ENCODE assay signal across 8 mouse cellular contexts in the genomic region with DNA sequence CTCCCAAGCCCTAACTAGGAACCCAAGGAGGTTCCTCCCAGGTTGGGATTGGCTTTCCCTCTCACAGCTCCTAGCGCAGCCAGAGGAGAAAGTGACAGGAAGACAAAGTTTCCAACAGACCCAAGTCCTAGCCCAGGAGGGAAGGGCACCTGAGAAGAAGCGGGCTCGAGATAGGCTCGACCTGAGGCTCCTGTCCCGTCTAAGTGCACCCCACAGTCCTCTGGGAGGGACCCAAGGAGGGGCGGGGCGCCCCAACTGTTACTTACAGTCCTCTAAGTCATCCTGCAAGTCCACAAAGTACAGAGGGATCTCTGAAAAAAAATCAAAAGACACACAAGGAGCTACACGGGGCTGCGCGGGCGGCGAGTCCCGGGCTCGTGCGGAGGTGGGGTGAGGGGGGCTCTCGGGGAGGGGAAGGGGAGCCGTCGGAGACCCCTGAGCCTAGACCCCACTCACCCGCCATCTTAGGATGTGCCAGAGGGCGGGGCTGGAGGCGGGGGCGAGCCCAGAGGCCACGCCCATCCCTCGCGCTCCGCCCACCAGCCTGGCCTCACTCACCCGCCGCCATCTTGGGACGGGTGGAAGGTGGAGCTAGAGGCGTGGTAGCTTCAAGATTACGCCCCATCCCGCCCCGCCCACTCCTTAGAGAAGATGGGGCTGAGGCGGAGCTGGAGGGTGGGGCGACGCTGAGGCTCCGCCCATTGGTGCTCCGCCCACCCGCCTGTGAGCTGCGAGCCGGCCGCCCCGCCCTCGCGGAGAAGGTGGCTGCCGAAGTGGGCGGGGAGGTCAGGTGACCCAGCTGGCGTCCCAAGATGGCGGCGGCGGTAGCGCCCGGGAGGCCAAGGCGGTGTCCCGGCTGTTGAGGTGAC. TPM values are rescaled to one million over a fixed set of nuclear protein-coding genes. Genes with fewer than 3 reads are reported as not detected.
DNase-seq lines count a peak whose midpoint lies in the region; ATAC-seq and TF ChIP-seq lines count a peak whose summit lies in the region.

A gene (plus strand): TSS at position 704 of the 869 bp plus-strand sequence.

- TF ChIP-seq CTCF in E14TG2a.4 (conservative IDR thresholded peaks at IDR 0.05; ENCODE audit: low read length), result no peak
- no peak; the same call in 1 of the 2 replicates for TF ChIP-seq CTCF in heart, postnatal 0 days (IDR thresholded peaks at IDR 0.05; ENCODE audit: low read depth)
- TF ChIP-seq CTCF in testis, adult 2 months (IDR thresholded peaks at IDR 0.05; ENCODE audit: control insufficient read depth, insufficient read depth, insufficient replicate concordance, low read depth, low read length), result no peak

- no peaks in the 10 kb centered on the region for H3K27me3 ChIP-seq in E14TG2a.4 (ENCODE audit: insufficient read depth, low read length)
- H3K27me3 ChIP-seq in forebrain, embryonic 12.5 days, result no peaks in the 10 kb centered on the region
- no peaks in the 10 kb centered on the region for H3K27me3 ChIP-seq in heart, postnatal 0 days (ENCODE audit: control insufficient read depth, insufficient read depth, low read length)
- H3K27me3 ChIP-seq in liver, embryonic 16.5 days (ENCODE audit: control insufficient read depth, insufficient read depth, low read depth, low read length), result no peaks in the 10 kb centered on the region
- H3K27me3 ChIP-seq in neural tube, embryonic 13.5 days, result no peaks in the 10 kb centered on the region
- no peaks in the 10 kb centered on the region for H3K27me3 ChIP-seq in testis, adult 2 months (ENCODE audit: control insufficient read depth, insufficient read depth, low read length)

- H3K4me1 ChIP-seq in E14TG2a.4 (replicated peaks; ENCODE audit: low read depth, low read length), result peaks cover 38% of the 10 kb centered on the region
- H3K4me1 ChIP-seq in forebrain, embryonic 12.5 days, result peaks cover 31% of the 10 kb centered on the region
- peaks cover 25% of the 10 kb centered on the region for H3K4me1 ChIP-seq in heart, postnatal 0 days (ENCODE audit: control insufficient read depth, insufficient read depth)
- H3K4me1 ChIP-seq in liver, embryonic 16.5 days (ENCODE audit: control insufficient read depth, low read depth, low read length), result peaks cover 36% of the 10 kb centered on the region
- H3K4me1 ChIP-seq in neural tube, embryonic 13.5 days (replicated peaks), result peaks cover 37% of the 10 kb centered on the region
- H3K4me1 ChIP-seq in testis, adult 2 months (ENCODE audit: control insufficient read depth, insufficient read depth, low read length), result peaks cover 7% of the 10 kb centered on the region

- ATAC-seq in forebrain, embryonic 12.5 days (ENCODE audit: low FRiP score), result peak; percentile 98
- ATAC-seq in heart, postnatal 0 days (ENCODE audit: insufficient read depth, low read depth), result peak; percentile 99
- ATAC-seq in liver, embryonic 16.5 days (ENCODE audit: low read depth), result peak; percentile 91
- ATAC-seq in neural tube, embryonic 13.5 days (ENCODE audit: low read depth), result peak; percentile 97

- no peaks in the 10 kb centered on the region for H3K9me3 ChIP-seq in E14TG2a.4 (ENCODE audit: low read length)
- H3K9me3 ChIP-seq in forebrain, embryonic 12.5 days, result no peaks in the 10 kb centered on the region
- no peaks in the 10 kb centered on the region for H3K9me3 ChIP-seq in heart, postnatal 0 days (replicated peaks; ENCODE audit: control insufficient read depth, low read length)
- H3K9me3 ChIP-seq in liver, embryonic 16.5 days (replicated peaks; ENCODE audit: control insufficient read depth, low read length), result no peaks in the 10 kb centered on the region
- no peaks in the 10 kb centered on the region for H3K9me3 ChIP-seq in neural tube, embryonic 13.5 days

- TF ChIP-seq EP300 in heart, postnatal 0 days (IDR thresholded peaks at IDR 0.05; ENCODE audit: low read depth), result peak; percentile 49; the same call in 1 of the 2 replicates

- peak; percentile 99 for DNase-seq in c-Kit-positive CD71-positive TER-119-positive erythroid progenitor cells, embryonic 14.5 days (ENCODE audit: low spot score)
- peak; percentile 98 for DNase-seq in heart, postnatal 0 days (ENCODE audit: low spot score)
- DNase-seq in kidney, postnatal 4 days, result peak; percentile 97 to 99

- H3K4me3 ChIP-seq in E14TG2a.4 (replicated peaks; ENCODE audit: low read length), result peak within 1 kb of the TSS; percentile 97
- peak within 1 kb of the TSS; percentile 96 for H3K4me3 ChIP-seq in forebrain, embryonic 12.5 days (replicated peaks)
- peak within 1 kb of the TSS; percentile 85 for H3K4me3 ChIP-seq in heart, postnatal 0 days (ENCODE audit: low read depth, low read length)
- peak within 1 kb of the TSS; percentile 96 for H3K4me3 ChIP-seq in liver, embryonic 16.5 days (ENCODE audit: low read depth, low read length)
- H3K4me3 ChIP-seq in neural tube, embryonic 13.5 days, result peak within 1 kb of the TSS; percentile 96
- H3K4me3 ChIP-seq in testis, adult 2 months (ENCODE audit: control insufficient read depth, low read depth, low read length), result peak within 1 kb of the TSS; percentile 97

- H3K9ac ChIP-seq in forebrain, embryonic 12.5 days, result peak within 1 kb of the TSS; percentile 89
- peak within 1 kb of the TSS; percentile 93 for H3K9ac ChIP-seq in heart, postnatal 0 days (replicated peaks; ENCODE audit: low read depth, low read length)
- peak within 1 kb of the TSS; percentile 94 for H3K9ac ChIP-seq in liver, embryonic 16.5 days (ENCODE audit: low read depth, low read length)
- peak within 1 kb of the TSS; percentile 87 for H3K9ac ChIP-seq in neural tube, embryonic 13.5 days

- TF ChIP-seq POLR2A in testis, adult 2 months (IDR thresholded peaks at IDR 0.05; ENCODE audit: control insufficient read depth, low read depth, low read length), result peak; percentile 88

- H3K4me2 ChIP-seq in forebrain, embryonic 12.5 days, result peak within 1 kb of the TSS; percentile 79
- H3K4me2 ChIP-seq in heart, postnatal 0 days (ENCODE audit: low read depth, low read length), result peak within 1 kb of the TSS; percentile 95
- peak within 1 kb of the TSS; percentile 91 for H3K4me2 ChIP-seq in liver, embryonic 16.5 days (ENCODE audit: low read depth, low read length)
- peak within 1 kb of the TSS; percentile 85 for H3K4me2 ChIP-seq in neural tube, embryonic 13.5 days

- WGBS in forebrain, embryonic 12.5 days, result under 1% methylated on average over 55 of the region's 55 CpGs
- under 1% methylated on average over 51 of the region's 55 CpGs for WGBS in heart, postnatal 0 days
- WGBS in liver, embryonic 16.5 days (ENCODE audit: insufficient replicate concordance), result under 1% methylated on average over 49 of the region's 55 CpGs
- under 1% methylated on average over 55 of the region's 55 CpGs for WGBS in neural tube, embryonic 13.5 days

- H3K36me3 ChIP-seq in E14TG2a.4 (ENCODE audit: insufficient read depth, low read length), result peaks cover 35% of the 10 kb centered on the region
- H3K36me3 ChIP-seq in forebrain, embryonic 12.5 days (replicated peaks), result peaks cover 24% of the 10 kb centered on the region
- peaks cover 32% of the 10 kb centered on the region; the same call in 1 of the 2 replicates for H3K36me3 ChIP-seq in heart, postnatal 0 days (replicated peaks; ENCODE audit: control insufficient read depth, insufficient read depth, low read length)
- H3K36me3 ChIP-seq in liver, embryonic 16.5 days (ENCODE audit: control insufficient read depth, insufficient read depth), result no peaks in the 10 kb centered on the region; the same call in 1 of the 2 replicates
- H3K36me3 ChIP-seq in neural tube, embryonic 13.5 days, result peaks cover 20% of the 10 kb centered on the region
- peaks cover 4% of the 10 kb centered on the region; the same call in 1 of the 2 replicates for H3K36me3 ChIP-seq in testis, adult 2 months (ENCODE audit: control insufficient read depth, insufficient read depth, low read length)

- peak within 1 kb of the TSS; percentile 66 for H3K27ac ChIP-seq in forebrain, embryonic 12.5 days
- peak within 1 kb of the TSS; percentile 75 for H3K27ac ChIP-seq in heart, postnatal 0 days (ENCODE audit: low read depth)
- peak within 1 kb of the TSS; percentile 84 for H3K27ac ChIP-seq in liver, embryonic 16.5 days (ENCODE audit: low read length)
- H3K27ac ChIP-seq in neural tube, embryonic 13.5 days (replicated peaks), result peak within 1 kb of the TSS; percentile 54
- peak within 1 kb of the TSS; percentile 87 for H3K27ac ChIP-seq in testis, adult 2 months (ENCODE audit: control insufficient read depth, insufficient read depth, low read depth, low read length)

RNA-seq across cellular contexts. Expression of the gene that starts here (rescaled TPM):
- 43.1 and 47.7 TPM in 2 replicates for polyA plus RNA-seq in forebrain, embryonic 12.5 days (2016; fragmentation: Nextera tagmentation; extraction: Ambion mirVana)
- total RNA-seq in heart, postnatal 0 days (2014; rRNA removed; ENCODE audit: low replicate concordance), result 18.2 and 25.2 TPM in 2 replicates
- 30.8 and 31.4 TPM in 2 replicates for polyA plus RNA-seq in heart, postnatal 0 days (2015; fragmentation: Nextera tagmentation; extraction: Ambion mirVana)
- polyA plus RNA-seq in liver, embryonic 16.5 days (2015; fragmentation: Nextera tagmentation; extraction: Ambion mirVana), result 13.9 and 14.1 TPM in 2 replicates
- polyA plus RNA-seq in neural tube, embryonic 13.5 days (2015; fragmentation: Nextera tagmentation; extraction: Ambion mirVana), result 35.2 and 36.4 TPM in 2 replicates
- polyA plus RNA-seq in testis, adult 2 months (2012; rRNA removed), result 21.6 and 32.1 TPM in 2 replicates

Comparison
In these comparisons a context has a peak if more than half of its experiments do, and no peak if none do; other contexts are left out.
1. Peak in every context shown above with its lines: DNase-seq, ATAC-seq, H3K4me3 ChIP-seq and H3K27ac ChIP-seq.